Mouse (Mus musculus) heart, postnatal 0 days (tissue): Measurements from ENCODE around the gene Aspg.

ENCODE experiments used
- CTCF ChIP-seq: IDR thresholded peaks from 2 replicates; pipeline ENCODE4 v1.5.1; 2016; ENCODE audit warnings: antibody characterized with exemption, control low read depth, low read depth
- EP300 ChIP-seq: IDR thresholded peaks from 2 replicates; pipeline ENCODE4 v1.6.1; 2016; ENCODE audit warnings: antibody characterized with exemption, low read depth

DNA sequence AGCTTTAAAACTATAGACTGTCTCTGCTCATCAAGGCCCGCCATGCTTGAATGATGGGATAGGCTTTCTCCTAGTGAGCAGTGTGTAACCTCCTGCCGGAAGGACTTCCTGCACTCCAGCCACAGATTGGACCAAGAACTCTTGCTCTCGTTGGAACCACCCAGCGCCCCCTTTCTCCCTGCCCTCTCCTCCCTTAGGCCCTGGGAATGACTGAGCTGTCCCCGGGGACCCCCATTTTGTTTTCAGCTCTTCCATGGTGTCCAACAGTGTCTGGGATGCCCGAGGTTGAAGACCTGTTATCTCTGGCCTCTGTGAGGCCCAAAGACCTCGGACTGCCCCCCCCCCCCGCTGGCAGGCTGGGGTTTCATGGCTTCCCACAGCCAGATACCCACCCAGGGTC is 26.6 kb upstream of the Aspg start:
- TF ChIP-seq CTCF (no peak), EP300 (no peak)
